Mouse (Mus musculus) Patski (cell line): ENCODE data around the gene Cnep1r1. TPM values are rescaled to one million over a fixed set of nuclear protein-coding genes. Genes with fewer than 3 reads are reported as not detected.

Experiments used
- ATAC-seq: fragments of 100-300 bp; one replicate; pipeline ENCODE4 v1.8.0; 2021
- CTCF ChIA-PET: fragments of 350-600 bp; sonication (Branson Sonifier 250); formaldehyde crosslinking; loops from one replicate; lab custom pipeline; 2022; ENCODE audit warnings: inconsistent platforms; lab: Charles Lee
- POLR2A ChIA-PET: fragments of 350-600 bp; sonication (Branson Sonifier 250); formaldehyde crosslinking; loops from one replicate; lab custom pipeline; 2022; ENCODE audit warnings: antibody characterized with exemption, inconsistent platforms; lab: Charles Lee
- DNase-seq: peaks from one replicate; pipeline ENCODE4 v3.0.0-alpha.2; 2011; ENCODE audit warnings: low read depth, low spot score
- H3K27me3 ChIP-seq: fragments of 371-371 bp; one replicate; pipeline ENCODE4 v1.5.1; 2021
- CTCF ChIP-seq: fragments of 100-300 bp; IDR thresholded peaks from one replicate; pipeline ENCODE4 v1.5.1; 2021
- in situ Hi-C: fragments of 300-500 bp; cut with MboI; formaldehyde crosslinking; loops from 3 replicates; pipeline ENCODE4 v1.11.1; 2018; ENCODE audit warnings: low pct_unique_long_range_greater_than_20kb, mixed read lengths
- polyA plus RNA-seq: library from polyadenylated mRNA; unstranded; gene quantifications from one replicate; pipeline ENCODE4 v1.2.3, GENCODE M21; 2021

Gene Cnep1r1
- polyA plus RNA-seq, 1 experiment from 2014 or later = 47.1 TPM

DNA sequence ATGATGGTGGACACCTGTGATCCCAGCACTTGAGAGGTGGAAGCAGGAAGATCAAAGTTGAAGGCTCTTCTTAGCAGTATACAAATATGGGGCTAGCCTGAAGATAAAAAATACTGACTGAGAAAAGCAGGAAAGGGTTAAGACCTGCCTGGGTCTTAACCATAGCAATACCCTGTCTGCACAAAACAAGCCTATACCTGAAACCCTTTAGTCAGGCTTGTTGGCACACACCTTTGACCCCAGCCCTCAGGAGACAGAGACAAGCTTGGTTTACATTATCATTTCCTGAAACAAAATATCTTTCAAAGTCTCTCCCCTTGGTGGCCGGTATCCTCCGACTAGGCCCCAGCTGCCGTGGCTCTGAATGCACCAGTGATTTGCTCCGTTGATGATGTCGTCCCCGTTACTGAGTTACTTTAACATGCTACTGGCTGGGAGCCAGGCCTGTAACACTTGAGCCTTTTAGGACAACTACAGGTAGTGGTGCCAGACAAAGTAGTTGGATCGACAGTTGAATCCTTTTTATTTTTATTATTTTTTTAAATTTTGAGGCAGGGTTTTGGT is 12.3 kb downstream of the Cnep1r1 start:
- TF ChIP-seq CTCF = no peak
- ChIA-PET CTCF (no interaction called here), POLR2A (no interaction called here)
- in situ Hi-C loops = no loop called here
- DNase-seq (no peak), ATAC-seq (no peak)
- H3K27me3 ChIP-seq = no peaks in the 10 kb centered on the region

DNA sequence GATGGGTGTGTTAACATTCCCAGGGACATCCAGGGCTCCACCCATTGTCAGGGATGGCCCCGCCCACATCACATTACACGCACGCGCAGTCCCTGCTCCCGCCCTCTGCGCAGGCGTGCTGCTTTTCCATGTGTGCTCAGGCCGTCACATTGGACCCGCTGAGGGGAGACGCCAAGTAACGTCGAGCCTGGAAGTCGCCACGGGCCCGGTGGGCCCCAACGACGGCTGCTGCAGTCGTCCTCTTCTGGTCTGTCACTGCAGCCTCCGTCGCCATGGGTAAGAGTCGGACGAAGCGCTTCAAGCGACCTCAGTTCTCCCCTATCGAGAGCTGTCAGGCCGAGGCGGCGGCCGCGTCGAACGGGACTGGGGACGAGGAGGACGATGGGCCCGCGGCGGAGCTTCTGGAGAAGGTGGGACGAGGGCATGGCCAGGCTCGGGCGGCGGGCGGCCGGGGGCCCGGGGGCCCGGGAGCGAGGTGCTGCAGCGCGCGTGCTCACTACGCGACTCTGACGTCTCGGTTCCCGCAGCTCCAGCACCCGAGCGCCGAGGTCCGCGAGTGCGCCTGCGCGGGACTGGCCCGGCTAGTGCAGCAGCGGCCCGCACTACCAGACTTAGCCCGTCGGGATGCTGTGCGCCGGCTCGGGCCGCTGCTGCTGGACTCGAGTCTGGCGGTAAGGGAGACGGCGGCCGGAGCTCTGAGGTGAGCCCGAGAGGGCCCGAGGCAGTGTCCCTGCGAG is 19.3 kb downstream of the Cnep1r1 start, which contains the start of gene Heatr3:
TSS of gene Heatr3 (plus strand) at position 108 of the 737 bp plus-strand sequence.
- ChIA-PET POLR2A (interaction anchor here (0.7 to 1.3 kb wide), 2 partner anchors 12 to 16 kb away, joined by 3 to 4 read pairs; no protein-coding TSS in a partner anchor), CTCF (interaction anchor here (1.2 kb wide), 1 partner anchor 33 kb away, joined by 3 read pairs; no protein-coding TSS in a partner anchor)
- ATAC-seq (peak; percentile 99), DNase-seq (peak; percentile 55)
- in situ Hi-C loops = no loop called here
- no peaks in the 10 kb centered on the region for H3K27me3 ChIP-seq
- no peak for TF ChIP-seq CTCF

DNA sequence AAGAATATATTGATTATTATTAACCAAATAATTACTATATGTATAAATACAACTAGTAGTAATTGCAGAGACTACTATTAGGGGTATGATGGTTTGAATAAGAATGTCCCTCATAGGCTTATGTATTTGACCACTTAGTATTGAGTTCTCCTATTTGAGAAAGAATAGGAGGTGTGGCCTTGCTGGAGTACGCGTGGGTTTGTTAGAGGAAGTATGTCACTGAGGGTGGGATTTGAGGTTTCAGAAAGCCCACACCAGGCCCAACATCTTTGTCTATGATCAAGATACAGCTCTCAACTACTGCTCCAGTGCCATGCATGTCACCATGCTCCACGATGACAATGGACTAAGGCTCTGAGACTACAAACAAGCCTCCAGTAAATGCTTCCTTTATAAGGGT is 20.7 kb downstream of the Cnep1r1 start:
- no peak for ATAC-seq
- ChIA-PET POLR2A (no interaction called here), CTCF (no interaction called here)
- H3K27me3 ChIP-seq = no peaks in the 10 kb centered on the region
- DNase-seq = no peak
- no peak for TF ChIP-seq CTCF
- in situ Hi-C loops = no loop called here

DNA sequence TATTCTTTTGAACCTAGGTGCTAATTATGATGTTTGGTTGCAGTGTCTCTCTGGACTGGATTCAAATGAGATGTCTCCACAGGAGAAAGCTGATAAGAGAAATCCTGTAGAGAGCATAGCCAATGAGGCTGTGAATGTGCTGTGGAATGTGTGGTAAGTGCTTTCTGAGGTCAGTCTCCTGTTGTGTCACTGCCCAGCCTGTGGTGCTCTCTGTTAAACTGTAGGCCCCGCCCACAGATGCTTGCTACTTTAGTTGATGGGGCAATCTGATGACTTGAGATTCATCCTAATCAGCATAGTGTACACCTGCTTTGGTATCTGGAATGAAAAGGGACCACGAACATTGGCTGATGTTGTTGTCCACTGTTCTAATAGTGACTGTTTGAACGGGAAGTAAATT is 23.1 kb downstream of the Cnep1r1 start:
- no peaks in the 10 kb centered on the region for H3K27me3 ChIP-seq
- in situ Hi-C loops = no loop called here
- CTCF ChIA-PET = no interaction called here
- DNase-seq (no peak), ATAC-seq (no peak)
- POLR2A ChIA-PET = no interaction called here
- no peak for TF ChIP-seq CTCF

DNA sequence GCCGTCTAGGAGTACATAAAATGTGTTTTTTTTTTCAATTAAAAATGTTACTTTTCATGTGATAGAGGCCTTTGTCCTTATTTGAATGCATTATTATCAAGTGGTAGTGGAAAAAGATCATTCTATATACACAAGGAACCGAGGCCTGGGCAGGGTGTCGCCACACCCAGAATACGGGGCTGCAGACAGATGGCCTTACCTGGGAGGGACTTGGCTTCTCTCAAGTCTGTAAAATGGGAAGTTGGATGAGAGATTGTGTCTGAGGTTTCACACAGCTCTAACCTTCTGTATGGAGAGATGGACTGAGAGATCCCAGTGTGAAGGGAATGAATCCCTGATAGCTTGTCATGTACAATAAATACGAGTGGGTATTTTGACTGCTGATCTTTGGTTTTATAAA is 25.5 kb downstream of the Cnep1r1 start:
- ATAC-seq (no peak), DNase-seq (no peak)
- ChIA-PET POLR2A (no interaction called here), CTCF (interaction anchor here (1.0 to 1.6 kb wide), 2 partner anchors 12 to 18 kb away, joined by 3 to 4 read pairs; no protein-coding TSS in a partner anchor)
- no peaks in the 10 kb centered on the region for H3K27me3 ChIP-seq
- TF ChIP-seq CTCF = no peak
- in situ Hi-C loops = no loop called here

DNA sequence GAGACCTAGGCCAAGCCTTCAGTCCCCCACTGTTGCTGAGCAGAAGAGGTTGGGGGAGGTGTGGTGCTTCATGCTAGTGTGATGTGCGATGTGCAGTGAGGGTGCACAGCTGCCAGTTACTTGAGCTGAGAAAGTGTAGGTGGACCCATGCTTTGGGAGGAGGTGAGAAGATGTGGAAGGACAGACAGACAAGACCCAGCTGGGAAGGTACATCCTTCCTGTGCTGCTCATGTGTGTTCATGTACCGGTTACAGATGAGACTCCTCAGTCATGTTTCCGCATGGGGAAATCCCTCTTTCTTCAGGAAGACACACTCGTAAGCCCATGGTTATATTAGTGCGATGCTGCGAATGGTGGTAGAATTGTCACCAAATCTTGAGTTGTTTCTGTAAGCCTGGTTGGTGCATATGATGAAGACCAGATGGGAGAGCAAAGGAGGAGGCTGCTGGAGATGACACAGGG is 32.4 kb downstream of the Cnep1r1 start:
- TF ChIP-seq CTCF = no peak
- ChIA-PET POLR2A (no interaction called here), CTCF (interaction anchor here (1.0 to 4.2 kb wide), 3 partner anchors 11 to 22 kb away, joined by 3 to 17 read pairs (median 3); no protein-coding TSS in a partner anchor)
- in situ Hi-C loops = no loop called here
- DNase-seq (no peak), ATAC-seq (no peak)
- H3K27me3 ChIP-seq = no peaks in the 10 kb centered on the region

DNA sequence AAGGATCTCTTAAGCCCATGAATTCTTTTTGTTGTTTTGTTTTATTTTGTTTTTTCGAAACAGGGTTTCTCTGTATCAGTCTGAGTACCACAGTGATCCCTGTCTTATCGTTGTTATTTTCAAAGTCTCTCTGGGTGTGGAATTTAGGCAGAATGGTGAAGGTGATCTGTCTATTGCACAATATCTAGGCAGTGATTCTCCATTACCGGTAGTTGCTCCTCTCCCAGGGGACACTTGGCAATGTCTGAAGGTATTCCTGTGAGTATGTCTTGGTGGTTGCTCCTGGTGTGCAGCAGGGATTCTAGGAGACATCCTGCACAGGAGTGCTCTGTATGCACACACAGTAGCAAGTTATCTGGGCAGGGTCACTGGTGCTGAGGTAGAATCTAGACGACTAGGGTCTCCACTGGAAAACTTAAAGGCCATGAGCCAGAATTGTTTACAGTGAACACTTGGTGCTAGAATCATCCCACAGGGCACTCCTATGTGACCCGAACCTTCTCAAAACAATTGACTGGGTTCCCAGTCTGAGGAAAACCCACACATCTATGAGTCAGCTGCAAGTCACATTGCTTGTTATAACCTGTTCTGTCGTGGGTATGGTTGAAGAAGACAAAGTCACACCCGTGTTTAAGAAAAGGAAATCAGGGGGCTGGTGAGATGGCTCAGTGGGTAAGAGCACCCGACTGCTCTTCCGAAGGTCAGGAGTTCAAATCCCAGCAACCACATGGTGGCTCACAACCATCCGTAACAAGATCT is 41.8 kb downstream of the Cnep1r1 start:
- no peaks in the 10 kb centered on the region for H3K27me3 ChIP-seq
- in situ Hi-C loops = no loop called here
- POLR2A ChIA-PET = interaction anchor here (0.9 kb wide), 1 partner anchor 43 kb away, joined by 3 read pairs; no protein-coding TSS in a partner anchor

DNA sequence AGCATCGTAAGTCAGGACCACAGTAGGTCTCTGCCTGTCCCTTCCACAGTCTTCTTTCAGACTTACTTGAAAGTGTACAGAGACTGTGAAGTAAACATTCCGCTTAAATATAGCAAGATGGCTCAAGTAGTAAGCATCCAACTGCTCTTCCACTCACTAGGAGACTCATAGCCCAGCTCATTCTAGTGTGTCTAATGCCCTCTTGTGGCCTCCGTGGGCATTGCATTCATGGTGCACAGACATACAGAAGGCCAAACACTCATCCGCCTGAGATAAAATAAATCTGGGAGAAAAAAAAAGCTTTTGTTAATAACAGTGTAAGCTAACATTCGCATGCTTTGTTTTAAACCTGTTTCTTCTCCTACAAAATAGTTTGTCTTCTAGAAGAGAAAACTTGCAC is 42.9 kb downstream of the Cnep1r1 start:
- ChIA-PET POLR2A (interaction anchor here (0.9 kb wide), 1 partner anchor 44 kb away, joined by 3 read pairs; no protein-coding TSS in a partner anchor), CTCF (interaction anchor here (0.8 to 2.7 kb wide), 14 partner anchors 9 to 90 kb away, joined by 3 to 20 read pairs (median 4); no protein-coding TSS in a partner anchor)
- in situ Hi-C loops = no loop called here
- TF ChIP-seq CTCF = peak; percentile 84
- no peaks in the 10 kb centered on the region for H3K27me3 ChIP-seq
- no peak for DNase-seq
- ATAC-seq = peak; percentile 73

More for the DNA sequence above, 41.8 kb downstream of the Cnep1r1 start:
- CTCF ChIA-PET = interaction anchor here (1.0 to 2.7 kb wide), 3 partner anchors 11 to 40 kb away, joined by 3 to 20 read pairs (median 8); no protein-coding TSS in a partner anchor
- no peak for DNase-seq
- ATAC-seq = no peak
- TF ChIP-seq CTCF = no peak

DNA sequence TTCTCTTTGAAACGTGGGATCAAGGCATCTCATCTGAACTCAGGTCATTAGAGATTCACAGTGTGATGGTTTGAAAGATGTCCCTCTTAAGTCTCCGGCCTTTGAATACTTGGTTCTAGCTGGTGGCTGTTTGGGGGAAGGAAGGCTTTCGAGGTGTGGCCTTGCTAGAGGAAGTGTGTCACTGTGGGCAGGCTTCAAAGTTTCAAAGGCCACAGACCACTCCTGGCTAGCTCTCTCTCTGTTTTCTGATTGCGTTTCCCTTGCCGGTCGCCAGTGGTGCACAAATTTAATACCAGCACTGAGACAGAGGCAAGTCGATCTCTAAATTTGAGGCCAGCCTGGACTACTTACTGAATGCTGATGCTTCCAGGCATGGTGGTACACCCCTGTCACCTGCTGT is 56.7 kb downstream of the Cnep1r1 start:
- ATAC-seq (no peak), DNase-seq (no peak)
- ChIA-PET CTCF (interaction anchor here (1.4 kb wide), 1 partner anchor 13 kb away, joined by 4 read pairs; no protein-coding TSS in a partner anchor), POLR2A (no interaction called here)
- no peak for TF ChIP-seq CTCF
- H3K27me3 ChIP-seq = no peaks in the 10 kb centered on the region
- in situ Hi-C loops = no loop called here

DNA sequence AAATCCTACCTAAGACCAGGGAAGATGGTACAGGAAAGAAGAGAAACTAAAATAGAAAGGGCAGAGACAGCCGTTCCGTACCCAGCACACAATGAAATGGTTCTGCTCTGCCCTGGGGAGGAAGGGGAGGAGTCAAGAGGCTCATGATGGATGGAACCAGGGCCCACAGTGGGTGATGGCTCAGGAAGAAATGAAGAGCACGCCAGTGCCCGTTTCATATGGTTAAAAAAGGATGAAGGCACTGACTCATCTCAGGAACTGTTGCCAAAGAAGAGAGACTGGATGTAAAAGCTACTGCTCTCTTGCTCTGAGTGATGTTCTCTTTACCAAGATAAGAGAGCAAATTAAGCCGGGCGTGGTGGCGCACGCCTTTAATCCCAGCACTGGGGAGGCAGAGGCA is 58.7 kb downstream of the Cnep1r1 start:
- in situ Hi-C loops = no loop called here

More for the DNA sequence above, 58.7 kb downstream of the Cnep1r1 start:
- TF ChIP-seq CTCF = no peak
- ATAC-seq = no peak
- CTCF ChIA-PET = interaction anchor here (0.6 kb wide), 1 partner anchor 155 kb away, joined by 3 read pairs; no protein-coding TSS in a partner anchor
- no peaks in the 10 kb centered on the region for H3K27me3 ChIP-seq
- POLR2A ChIA-PET = no interaction called here
- no peak for DNase-seq
